Mouse (Mus musculus) adrenal gland, adult 2 months (tissue): Measurements from ENCODE around the gene Bmp6. TPM values are rescaled to one million over a fixed set of nuclear protein-coding genes. Genes with fewer than 3 reads are reported as not detected.

Experiments used
- DNase-seq: peaks from one replicate; pipeline ENCODE4 v3.0.0; 2021
- polyA plus RNA-seq: library from polyadenylated mRNA; depleted of rRNA; stranded (reverse); fragments of >200 nt; gene quantifications from 2 replicates; pipeline ENCODE4 v1.2.3, GENCODE M21; 2012
- total RNA-seq, 2 experiments: library from RNA; stranded (reverse); gene quantifications; 2 replicates each; pipeline ENCODE4 v1.2.3; 2021

Bmp6 gene
- total and polyA plus RNA-seq, 3 experiments: 7.0 to 14.0 (median 8.2) TPM

DNA sequence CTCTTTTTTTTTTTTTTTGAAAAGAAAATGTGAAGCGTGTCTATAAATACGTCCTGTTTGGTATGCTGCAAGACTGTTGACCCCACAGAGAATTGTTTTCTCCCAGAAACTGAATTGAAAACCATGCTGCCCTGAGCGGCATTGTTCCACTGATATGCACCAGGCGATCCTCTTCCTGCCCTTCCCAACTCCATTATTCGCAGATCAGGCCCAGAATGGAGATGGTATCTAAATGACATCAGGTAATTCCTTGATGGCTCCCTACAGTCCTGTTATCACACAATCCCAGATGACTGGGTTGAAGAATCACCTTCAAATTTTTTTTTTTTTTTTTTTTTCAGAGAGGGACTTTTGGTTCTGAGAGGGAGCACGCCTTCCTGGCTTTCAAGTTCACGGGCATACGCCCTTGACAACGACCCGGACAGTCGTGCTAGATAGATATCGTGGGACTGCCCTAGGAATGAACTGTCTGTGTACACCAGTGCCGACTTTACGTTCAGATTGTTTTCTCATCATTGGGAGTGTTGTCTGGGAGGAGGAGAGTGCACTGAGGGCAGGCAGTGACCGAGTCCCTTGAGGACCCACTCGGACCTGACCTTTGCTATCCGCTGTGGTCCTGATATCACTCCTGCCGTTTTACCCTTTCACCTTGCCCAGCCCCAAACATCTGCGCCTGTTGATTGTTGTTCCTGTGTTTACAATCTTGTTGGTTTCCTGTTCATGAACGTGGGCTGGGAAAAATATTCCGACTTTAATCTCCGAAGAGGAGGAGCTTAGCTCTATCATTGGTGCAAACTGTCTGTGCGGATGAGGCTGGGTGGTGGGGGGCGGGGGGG is 8.7 kb downstream of the Bmp6 start:
- no peak for DNase-seq

DNA sequence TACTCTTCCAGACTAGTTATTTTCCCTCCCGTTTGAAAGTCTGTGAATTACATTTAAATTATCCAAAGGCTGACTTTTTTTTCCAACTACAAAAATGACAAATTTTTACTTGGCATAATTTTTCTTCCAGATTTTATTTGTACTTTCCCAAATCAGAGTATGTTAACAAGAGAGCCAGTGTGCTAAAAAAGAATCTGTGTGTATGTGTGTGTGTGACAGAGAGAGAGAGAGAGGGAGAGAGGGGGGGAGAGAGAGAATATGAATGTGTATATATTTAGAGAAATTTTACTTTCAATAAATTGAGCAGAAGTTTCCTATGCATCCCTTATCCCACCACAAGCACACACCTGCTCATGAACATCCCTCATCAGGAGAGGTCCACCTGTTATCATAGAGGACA is 9.4 kb downstream of the Bmp6 start:
- no peak for DNase-seq

GRCm38 (mm10) chr13:38359045-38359444 is 14.1 kb downstream of the Bmp6 start:
- DNase-seq: no peak

GRCm38 (mm10) chr13:38362751-38363150 is 17.8 kb downstream of the Bmp6 start:
- no peak for DNase-seq

- no peak for DNase-seq
Observed at GRCm38 (mm10) chr13:38363869-38364268, 19.0 kb downstream of the Bmp6 start.

- DNase-seq: no peak
Observed at GRCm38 (mm10) chr13:38369624-38370023, 24.7 kb downstream of the Bmp6 start.

- DNase-seq: peak; percentile 25
Observed at GRCm38 (mm10) chr13:38376071-38376470, 31.2 kb downstream of the Bmp6 start.

DNA sequence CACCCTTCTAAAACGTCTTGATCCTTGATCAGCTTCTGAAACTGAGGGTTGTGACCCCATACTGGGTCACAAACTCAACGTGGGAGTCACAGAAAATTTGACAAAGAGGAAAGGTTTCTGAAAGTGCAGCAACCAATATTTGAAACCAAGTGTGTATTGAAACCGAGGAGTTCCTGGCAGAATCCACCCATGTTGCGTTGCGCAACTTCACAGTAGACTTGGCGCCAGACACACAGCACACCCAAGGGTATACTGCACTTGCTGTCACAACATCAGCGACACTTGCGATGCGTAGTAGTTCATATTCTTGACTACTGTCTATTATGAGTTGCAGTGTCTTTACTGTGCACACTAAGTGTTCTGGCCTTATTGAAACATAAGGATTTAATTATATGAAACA is 32.4 kb downstream of the Bmp6 start:
- DNase-seq: peak; percentile 22

DNA sequence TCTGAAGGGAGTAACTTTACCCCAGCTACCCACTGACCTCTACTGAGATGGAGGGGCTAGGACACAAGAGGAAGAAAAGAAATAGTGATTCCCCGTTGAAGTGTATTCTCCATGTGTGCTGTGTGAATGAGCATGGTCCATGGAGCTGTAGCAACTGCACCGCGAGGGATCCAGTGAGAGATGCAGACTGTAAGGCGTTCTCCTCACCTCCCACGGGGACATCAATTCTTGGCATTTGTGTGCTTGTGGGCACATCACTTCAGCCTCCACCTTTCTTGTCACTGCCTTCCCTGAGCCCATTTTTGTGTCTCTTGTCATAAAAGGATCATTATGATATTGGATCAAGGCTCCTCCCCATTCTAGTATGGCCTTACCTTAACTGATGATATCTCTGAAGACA is 34.9 kb downstream of the Bmp6 start:
- no peak for DNase-seq

GRCm38 (mm10) chr13:38386035-38386559 is 41.2 kb downstream of the Bmp6 start:
- no peak for DNase-seq

DNA sequence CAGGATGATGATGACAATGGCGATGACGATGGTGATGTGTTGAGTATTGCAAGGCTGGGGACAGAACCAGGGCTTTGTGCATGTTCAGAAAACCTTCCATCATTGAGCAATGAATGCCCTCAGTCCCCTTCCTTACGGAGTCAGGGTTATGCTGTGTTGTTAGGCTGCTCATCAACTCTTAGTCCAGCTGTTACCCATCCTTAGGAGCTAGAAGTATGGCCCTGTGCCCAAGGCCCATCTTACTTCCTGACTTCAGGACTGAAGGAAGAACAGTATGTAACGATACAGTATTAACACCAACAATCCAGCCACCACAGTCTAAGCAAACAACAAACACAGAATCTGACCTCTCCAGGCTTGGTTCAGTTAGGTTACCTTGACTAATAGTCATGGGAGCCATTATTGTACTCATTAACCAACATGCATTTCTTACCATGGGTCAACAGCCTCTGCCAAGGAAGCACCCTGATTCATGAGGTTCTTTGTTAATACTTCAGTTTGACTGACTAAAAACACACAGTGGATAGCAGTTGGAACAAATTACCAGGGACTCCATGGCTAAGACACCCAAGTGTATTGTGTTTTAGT is 42.6 kb downstream of the Bmp6 start:
- no peak for DNase-seq

DNA sequence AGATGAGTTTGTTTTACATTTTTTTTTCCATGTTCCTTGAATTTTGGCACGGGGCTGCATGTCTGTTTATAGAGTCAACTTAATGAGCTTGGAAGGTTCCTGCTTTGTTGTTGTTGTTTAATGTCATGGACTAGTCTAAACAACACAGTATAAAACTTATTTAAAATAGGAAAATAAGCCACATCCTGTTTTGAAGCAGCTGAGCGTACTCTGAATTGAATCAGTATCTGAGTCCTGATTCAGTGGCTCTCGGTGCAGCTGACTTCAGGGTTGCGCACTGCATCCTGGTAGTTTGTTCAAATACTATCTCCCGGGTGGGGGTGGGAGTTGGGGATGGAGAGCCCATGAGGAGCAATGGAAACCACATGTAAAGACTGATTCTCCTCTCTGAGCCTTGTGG is 48.5 kb downstream of the Bmp6 start:
- no peak for DNase-seq

GRCm38 (mm10) chr13:38395026-38395425 is 50.1 kb downstream of the Bmp6 start:
- no peak for DNase-seq

GRCm38 (mm10) chr13:38397007-38397545 is 52.2 kb downstream of the Bmp6 start:
- DNase-seq: no peak

DNA sequence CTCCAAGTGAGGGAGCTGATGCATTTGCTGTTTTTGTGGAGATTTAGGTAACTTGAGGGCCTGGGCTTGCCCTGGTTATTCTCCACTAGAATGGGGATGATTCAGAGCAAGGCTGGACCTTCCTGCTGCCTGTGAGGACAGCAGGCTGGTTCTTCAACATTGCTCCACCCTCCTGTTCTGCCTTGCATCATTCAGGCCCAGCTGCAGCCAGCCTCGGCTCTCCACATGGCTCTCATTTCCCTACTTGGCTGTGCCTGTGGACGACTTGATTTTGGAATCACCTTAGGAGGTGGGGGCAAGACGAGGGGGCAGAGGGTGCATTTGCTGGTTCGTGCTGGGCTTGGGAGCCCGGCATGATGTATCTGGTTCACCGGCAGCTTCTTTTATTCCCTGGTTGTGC is 53.8 kb downstream of the Bmp6 start:
- no peak for DNase-seq

- no peak for DNase-seq
Observed at GRCm38 (mm10) chr13:38400662-38401061, 55.8 kb downstream of the Bmp6 start.

DNA sequence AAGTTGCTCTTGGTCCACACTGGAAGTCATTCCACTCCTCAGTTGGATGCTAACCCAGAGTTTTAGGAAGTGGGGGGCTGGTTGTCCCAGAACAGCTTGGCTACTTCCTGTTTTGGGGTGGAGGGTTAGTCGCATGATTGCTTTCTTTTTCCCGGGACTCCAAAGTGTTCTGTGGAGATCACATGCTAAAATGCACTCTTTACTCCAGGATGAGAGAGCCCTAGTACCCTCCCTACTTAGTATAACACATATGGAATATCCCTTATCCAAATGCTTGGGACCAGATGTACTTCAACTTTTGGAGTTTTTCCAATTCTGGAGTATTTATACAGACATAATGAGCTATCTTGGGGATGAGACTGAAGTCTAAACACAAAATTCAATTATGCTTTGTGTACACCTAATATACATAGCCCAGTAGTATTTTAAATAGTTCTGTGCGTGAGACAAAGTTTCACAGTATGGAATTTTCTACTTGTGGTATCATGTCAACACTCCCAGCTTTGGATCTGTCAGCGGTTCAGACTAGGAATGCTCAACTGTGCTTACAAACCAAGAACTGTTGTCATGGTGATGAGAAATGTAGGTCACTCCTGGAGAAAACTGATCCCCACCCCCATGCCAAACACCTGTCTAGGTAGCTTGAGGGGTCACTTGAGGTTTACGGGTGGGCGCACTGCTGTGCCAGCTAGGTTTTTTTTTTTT is 62.9 kb downstream of the Bmp6 start:
- DNase-seq: no peak

- DNase-seq: no peak
Observed at GRCm38 (mm10) chr13:38408636-38409035, 63.7 kb downstream of the Bmp6 start.

GRCm38 (mm10) chr13:38410322-38410865 is 65.5 kb downstream of the Bmp6 start:
- DNase-seq: peak; percentile 76

GRCm38 (mm10) chr13:38419781-38420180 is 74.9 kb downstream of the Bmp6 start:
- no peak for DNase-seq

GRCm38 (mm10) chr13:38422491-38422890 is 77.6 kb downstream of the Bmp6 start:
- DNase-seq: peak; percentile 5

- DNase-seq: no peak
Observed at GRCm38 (mm10) chr13:38425294-38425693, 80.4 kb downstream of the Bmp6 start.
